Mouse (Mus musculus) spleen, postnatal 14 days (tissue): ENCODE data around the gene Cyba.

Source experiments
- DNase-seq, 2 experiments: peaks; one replicate each; pipeline ENCODE4 v3.0.0; 2021 to 2022; ENCODE audit warnings: low spot score in 2 of 2

Gene Cyba

DNA sequence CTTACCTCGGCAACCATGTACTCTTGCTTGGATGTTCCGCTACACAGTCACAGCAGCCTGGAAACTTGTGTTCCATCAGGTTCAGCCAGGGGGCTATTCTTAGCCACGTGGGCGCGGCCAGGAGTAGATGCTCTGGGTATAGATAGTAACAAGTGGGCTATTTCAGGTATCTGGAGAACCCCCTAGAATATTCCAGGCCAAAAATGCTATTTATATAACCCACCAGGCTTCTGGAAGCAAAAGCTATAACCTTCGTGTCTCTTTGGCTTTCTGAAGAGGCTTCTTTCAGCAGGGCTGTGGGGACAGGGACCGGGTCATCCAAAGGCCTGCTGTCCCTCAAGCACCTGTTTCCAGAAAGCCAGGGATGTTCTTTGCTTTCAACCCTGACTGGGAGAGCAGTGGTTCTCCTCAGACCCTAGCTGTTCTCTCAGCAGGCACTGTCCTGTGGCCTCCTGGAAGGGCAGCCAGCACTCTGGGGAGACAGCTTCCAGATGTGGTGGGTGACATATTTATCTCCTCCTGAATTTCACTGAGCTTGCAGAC, 18.5 kb upstream of the Cyba start:
- DNase-seq: no peak

DNA sequence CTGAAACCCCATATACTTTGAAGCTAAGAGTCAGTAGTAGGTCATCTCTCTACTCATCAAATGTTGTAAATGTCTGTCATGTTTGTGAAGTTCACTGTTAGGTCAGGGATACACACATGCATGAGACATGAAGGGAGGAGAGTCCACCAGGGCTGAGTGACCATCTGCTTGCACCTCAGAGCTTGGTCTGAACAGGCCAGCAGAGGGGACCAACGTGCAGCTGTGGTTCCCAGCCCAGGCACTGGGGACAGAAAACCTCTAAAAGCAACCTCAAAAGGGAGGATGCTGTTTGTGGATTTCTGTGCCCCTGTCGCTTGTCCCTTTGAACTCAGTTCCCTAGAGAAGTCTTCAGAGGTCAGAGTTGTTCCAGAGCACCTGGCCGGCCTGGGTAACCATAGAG, 12.5 kb upstream of the Cyba start:
- DNase-seq: no peak

DNA sequence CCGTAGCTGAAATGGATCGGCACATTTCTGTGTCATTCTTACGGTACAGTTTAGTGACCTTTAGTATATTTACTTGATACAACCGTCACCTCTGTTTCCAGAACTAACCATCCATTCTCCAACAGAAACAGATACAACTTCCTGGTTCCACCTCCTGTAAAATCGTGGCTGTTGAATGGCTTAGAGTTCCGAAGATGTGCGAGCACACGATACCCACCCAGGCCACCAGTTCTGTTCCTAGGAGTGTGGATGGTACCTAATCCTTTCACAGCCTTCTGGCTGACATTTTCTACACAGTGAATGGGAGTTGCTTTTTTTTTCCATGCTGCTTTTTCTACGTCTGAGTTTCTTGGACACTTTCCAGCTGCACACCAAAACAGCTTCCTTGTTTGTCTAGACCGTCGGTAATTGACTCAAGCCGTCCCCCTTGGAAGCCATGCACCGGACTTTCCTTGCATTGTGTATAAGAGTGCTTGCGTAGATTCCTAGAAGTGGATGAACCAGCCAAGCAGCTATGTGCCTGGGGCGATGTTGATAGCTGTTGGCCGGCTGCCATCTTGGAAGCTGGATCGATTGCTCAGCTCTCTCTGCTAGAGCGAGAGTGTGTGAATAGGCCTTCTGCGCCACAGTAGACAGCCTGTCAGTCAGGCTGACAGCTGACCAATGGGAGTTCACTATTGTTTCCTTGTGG, 11.5 kb upstream of the Cyba start:
- DNase-seq: peak; percentile 66 to 72

DNA sequence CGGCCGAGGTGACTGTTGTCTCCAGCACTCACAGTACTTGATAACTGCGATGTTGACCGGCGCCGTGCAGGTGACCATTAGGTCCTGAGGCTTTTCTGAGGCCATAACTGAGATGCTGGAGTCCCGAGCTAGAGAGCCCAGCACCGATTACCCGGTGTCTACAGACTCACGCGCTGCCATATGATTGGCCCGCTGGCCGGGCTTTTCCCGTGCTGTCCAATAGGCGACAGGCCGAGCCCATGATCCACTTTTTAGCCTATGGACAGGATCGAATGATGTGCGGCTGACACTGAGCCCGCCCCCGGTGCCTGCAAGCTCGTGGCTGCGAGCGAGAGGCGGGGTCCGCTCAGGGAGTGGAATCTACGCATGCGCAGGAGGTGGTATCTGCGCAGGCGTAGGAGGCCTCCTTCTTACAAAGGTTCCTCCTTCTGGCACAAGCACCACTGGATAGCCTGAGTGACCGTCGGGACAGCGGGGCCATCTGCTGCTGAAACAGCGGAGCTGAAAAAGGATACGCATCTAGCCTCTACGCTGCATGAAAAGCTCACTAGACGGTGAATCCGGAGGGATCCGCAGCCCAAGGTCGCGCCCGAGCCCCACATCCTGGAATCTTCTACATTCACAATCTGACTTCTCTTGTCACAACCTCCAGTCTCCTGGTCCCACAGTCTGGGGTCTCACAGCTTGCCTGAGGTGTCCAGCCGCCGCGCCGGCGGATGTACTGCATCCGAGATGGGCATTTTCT, 10.7 kb upstream of the Cyba start, which contains the start of gene Mvd:
Gene Mvd (minus strand): TSS at position 161 of the 745 bp plus-strand sequence.
- peak; percentile 94 to 96 for DNase-seq

DNA sequence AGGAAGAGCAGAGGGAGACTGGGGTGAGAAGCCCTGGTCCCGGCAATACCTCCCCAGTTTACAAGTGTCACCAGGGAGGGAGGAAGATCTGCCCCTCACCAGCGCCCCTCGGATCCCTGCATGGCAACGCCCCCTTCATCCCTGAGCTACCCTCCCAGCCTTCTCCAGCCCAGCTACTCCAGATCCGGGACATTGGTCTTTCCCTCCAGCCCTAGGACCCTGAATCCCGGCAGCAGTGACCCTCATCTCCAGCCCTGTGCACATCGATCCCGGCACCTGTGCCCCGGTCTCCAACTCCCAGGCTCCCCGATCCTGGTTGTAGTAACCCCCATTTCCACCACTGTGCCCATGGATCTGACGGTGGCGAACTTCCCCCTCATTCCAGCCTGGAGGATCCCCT, 10.1 kb upstream of the Cyba start:
- DNase-seq: no peak

DNA sequence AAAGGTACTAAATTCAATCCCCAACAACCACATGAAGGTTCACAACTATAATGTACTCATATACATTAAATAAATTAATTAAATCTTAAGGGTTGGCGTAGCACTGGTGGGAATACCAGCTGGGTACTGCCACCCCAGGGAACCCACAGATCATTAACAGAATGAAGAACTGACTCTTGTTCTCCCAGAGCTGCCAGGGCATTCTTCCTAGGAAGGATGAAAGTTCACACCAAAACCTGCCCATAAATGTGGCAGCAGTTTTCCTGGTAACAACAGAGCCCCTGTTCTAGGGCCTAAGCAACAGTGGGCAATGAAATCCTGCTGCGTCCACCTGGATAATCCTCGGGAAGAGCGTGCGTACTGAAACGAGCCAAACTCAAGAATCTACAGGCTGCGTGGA, 9.6 kb upstream of the Cyba start:
- DNase-seq: no peak

DNA sequence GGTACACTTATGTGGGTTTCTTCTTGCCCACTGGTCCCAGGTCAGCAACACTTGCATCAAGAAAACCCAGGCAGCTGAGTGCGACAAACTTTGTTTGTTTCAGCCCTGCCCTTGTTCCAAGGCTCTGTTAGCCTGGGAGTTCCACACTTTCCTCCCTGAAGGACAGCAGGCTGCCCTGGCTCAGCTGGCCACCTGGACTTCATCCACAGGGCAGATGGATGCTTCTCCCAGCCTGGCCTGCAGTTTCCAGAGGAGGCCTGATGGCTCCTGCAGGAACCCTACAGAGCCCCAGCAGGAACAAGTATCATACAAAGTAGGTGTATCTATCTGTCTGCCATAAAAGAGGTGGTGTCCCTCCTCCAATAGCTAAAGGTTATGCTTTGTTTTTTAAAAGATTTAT, 8.6 kb upstream of the Cyba start:
- no peak for DNase-seq

DNA sequence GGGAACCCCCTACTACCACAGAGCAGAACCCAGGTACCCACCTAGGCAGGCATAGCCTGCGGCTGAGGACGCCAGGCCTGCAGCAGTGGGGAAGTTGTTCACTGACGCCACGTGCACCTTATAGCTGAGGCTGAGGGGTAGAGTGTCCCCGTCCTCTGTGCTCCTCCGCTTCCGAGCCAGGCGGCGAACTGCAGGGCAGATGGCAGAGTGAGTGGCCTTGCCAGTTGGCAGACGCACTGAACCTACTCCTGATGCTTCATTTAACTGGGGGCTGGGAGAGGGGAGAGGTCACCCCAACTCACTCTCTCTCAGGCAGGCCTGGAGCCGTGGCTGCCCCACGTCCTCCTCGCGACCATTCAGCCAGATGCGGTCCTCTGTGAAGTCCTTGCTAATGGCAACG, 6.6 kb upstream of the Cyba start:
- DNase-seq: no peak

DNA sequence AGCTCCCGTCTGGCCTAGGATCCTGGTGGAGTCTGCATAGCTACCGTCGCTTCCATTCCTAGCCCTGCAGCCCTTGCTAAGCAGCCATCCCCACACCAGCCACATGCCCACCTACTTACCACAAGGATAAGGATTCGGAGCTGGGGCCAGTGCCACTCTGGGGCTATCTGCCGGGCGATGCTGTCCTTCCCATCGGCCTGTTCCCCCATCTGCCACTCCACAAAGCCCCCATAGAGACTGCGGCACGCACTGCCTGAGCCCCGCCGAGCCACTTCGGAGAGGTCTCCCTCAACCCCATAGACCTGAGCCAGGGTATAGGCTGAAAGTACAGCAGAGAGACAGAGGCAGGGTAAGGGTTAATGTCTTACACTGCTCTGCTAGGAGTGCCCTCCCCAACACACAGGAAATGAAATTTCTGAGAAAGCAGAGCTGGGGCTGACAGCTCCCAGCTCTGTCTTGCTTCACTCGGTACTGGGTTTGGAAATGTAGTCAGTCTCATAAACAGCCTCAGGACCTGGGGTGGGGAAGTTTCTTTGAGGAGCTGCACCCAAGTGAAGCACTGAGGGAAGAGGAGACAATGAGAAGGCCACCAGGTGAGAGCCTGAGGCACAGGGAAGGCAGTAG, 5.1 kb upstream of the Cyba start:
- DNase-seq: no peak

DNA sequence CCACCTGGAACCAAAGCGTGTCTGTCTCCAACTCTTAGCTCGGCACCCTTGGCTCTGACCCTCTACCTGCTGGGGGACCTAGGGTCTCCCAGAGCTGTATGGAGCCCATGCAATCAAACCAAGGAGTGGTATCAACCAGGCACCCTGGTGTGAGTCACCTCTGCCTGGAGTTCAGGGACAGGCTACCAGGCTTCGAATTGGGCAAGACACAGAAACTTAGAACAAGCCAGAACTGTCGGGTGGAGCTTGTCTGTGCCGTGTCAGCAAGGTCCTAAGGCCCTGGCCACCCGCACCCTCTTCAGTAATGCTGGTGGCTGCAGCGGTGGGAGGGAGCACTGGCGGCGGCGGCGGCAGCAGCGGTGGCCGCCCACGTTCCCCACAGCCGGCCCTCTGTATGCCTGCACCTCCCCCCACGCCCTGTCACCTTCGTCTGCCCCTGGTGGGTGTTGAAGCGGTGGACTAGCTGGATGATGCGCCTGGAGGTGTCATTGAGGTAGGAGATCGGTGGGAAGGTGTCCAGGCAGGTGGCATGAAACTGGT, 3.9 kb upstream of the Cyba start:
- DNase-seq: no peak

DNA sequence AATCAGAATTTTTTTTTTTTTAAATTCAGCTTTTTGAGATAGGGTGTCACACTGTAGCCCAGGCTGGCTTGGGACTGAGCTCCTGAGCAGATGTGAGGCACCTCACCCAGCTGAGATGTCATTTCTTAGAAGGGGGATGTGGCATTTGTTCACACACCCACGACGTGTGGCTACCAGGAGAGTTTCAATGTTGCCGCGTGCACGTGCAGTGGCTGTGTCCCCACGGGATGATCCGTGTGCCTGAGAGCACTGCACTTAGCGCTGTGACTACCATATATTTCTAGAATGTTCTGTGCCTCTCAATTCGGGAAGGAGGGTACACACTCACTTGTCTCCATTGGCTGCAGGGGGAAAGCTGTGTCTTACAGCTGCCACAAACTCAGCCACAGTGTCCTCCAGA, 3.4 kb upstream of the Cyba start:
- no peak for DNase-seq

DNA sequence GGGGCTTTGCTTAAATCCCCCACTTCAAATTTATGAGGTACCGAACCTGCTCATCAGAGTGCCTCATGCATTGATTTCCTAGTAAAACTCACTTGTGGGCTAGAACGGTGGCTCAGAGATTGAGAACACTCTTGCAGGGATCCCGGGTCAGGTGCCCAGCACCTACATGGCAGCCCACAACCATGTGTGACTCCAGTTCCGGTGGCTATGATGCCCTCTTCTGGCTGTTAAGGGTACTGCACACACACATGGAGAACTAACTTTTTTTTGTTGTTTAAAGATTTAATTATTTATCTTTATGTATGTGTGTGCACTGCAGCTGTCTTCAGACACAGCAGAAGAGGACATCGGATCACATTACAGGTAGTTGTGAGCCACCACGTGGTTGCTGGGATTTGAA, 2.6 kb upstream of the Cyba start:
- DNase-seq: no peak

DNA sequence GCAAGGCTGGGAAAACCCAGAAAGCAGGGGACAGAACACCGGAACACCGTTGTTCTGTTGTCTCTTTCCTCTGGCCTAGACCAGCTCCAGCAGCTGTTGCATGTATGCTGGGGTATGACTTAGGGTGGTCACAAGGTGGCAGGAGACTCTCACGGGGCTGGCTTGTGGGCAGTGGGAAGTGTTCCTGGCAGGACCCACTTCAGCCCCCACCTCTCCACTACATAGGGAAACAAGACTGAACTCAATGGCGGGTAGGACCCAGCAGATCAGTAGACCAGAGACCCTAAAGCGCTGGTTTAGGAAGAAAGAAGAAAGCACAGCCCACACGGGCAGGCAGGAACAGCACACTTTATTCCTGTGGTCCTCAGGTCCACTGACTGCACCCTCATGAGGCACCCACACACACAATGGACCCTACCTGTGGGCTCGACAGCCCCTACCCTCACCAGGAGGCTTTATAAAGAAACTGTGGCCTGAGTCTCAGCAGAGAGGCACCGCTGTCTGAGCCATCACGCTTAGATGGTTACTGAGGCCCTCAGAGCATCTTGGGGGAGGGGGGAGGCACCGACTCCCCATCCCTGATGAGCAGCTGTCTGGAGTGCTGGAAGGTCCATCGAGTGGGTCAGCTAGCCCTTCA, 657 bp upstream of the Cyba start:
- no peak for DNase-seq

DNA sequence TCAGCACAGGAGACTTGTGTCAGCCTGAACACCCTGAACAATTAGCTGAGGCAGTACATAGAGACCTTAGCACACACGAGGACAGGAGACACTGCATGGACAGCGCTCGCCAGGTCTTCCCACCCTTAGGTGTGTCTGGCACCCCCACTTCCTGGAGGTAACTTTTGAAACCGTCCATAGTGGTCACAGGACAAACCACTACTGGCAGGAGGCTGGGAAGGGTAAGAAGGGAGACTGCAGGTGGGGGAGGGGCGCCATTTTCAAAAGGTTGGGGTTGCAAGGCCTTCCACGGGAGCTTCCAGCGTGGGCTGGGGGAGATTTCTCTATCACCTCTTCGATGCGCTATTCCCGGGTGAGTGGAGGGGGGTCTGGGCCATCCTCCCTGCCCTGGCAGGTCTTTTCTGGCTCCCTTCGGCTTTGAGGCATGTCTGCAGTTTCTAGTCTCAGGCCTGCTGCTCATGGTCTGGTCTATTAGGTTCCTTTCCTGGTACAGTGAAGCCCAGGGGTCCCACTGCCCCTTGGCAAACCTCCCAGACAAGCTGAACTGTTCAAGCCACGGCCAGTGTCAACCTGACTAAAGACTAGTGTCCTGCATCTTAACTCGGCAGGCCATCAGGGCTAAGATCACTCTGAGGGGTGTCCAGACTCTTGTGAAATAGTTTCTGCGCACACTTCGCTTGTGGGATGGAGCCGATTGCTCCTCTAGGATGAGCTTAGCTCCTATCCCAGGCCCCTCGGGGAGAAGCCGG, 862 bp downstream of the Cyba start:
- DNase-seq: peak in 1 of 2 experiments; percentile 23

DNA sequence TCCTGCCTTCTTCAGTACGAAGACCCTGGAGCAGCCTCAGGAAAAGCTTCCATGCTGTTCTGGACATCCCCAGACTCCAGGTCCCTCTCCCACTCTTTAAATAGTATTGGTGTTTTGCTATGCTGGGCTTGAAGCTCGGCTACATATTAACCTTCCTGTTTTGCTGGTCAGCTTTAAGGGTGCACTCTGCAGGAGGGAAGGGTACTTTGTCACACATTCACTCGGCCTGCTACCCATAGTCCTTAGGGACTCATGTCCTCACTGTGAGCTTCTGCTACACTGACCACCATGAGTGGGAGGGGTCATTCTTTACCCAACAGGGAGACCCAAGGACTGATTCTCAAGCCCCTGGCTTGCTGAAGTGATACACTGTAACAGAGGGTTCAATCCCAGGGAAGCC, 2.1 kb downstream of the Cyba start:
- DNase-seq: no peak

DNA sequence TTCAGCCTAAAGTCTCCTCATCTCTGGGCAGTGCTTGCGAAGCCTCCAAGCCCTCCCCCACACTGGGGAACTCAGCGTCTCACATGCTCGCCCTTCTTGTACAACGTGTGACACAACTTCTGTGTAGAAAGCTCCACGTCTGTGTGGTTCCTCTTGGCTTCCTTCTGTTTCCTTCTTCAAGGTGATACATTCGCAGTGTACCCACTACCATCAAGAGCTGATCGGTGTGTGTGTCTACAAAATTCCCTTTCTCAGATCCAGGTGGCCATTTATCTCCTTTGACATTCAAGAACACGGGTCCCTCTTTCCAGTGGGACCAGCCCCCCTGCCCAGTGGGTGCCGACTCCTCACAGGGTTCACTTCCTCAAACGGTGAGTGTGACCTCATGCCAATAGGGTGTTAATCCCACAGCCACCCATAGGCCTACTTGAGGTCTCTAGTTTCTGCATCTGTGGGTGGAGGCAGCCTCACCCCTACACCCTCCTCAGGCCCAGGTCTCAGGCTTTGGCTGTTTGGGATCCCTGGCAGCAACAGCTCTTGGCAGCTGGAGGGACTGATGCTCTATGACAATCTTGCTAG, 2.6 kb downstream of the Cyba start:
- DNase-seq: peak in 1 of 2 experiments; percentile 37

DNA sequence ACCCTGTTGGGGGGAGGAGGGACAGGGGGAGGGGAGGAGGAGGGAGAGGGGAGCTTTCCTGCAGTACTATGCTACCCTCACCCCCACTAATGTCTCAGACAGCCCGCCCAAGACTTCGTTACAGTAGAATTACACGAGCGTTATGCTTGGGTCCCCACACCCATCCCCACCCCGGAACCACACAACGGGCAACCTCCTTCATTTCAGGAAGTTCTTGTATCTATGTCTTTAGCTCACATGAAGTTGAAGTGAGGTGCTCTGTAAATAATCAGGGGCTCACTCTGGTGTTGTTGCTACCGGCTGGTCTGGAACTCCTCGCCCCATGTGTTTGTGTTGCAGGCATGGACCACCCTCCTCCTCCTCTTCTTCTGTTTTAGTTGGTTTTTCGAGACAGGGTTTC, 4.6 kb downstream of the Cyba start:
- peak in 1 of 2 experiments; percentile 19 for DNase-seq

DNA sequence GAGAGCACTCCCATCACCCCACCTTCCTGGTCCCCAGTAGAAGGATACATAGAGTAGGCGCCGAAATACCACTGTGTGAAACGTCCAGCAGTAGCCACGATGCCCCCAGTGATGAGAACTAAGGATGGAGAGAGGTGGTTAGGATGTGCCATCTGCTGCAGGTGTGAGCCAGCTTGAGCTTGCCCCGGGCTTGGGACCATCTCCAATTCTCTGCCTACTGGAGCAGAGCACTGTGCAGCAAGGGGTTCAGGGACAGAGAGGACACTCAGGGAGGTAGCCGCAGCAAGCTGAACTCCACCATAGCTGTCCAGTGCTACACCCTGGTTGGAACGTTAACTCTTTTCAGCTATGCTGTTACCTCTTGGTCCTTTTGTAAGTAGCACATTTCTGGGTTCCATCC, 5.1 kb downstream of the Cyba start:
- no peak for DNase-seq

DNA sequence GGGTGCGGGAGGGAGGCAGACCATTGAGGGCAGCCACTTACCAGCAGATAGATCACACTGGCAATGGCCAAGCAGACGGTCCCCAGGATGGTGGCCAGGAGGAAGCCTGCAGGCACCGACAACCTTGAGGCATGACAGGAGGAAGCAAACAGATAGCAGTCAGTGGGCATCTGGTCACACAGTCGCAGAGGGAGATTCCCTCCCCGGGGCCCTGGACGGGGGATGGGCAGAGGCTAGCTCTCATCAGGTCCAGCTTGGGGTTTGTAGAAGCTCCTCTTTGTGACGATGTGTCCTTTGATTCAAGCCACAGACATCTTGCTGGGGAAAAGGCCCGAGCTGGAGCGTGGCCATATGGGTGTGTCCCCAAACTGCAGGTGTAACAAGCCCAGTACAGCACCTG, 6.6 kb downstream of the Cyba start:
- no peak for DNase-seq

DNA sequence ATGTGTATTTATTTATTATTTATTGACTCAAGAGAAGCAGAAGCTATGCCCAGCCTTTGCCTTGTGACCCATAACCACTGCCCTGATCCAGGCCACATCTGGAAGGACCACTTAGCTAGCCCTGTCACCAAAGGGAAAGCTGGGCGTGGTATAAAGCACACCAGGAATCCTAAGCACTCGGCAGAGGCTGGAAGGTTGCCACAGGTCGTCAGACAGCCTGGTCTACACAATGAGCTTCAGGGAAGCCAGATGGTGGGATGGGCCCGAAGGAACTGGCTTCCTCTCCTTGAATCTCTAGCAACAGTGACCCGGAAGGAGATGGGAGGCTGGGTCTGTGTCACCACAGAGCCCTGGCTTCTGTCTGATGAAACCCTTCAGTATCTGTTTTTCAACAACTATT, 9.1 kb downstream of the Cyba start:
- no peak for DNase-seq

DNA sequence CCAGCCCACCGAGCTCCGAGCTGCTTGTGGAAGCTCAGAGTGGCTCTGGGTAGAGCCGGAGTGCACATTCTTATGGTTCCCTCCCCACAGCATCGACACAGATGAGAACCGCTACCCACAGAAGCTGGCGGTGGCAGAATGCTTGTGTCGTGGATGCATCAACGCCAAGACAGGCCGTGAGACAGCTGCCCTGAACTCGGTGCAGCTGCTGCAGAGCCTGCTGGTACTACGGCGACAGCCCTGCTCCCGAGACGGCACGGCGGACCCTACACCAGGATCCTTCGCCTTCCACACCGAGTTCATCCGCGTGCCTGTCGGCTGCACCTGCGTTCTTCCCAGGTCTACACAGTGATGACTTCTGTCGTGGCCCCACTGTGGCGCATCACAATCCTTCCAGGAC, 9.5 kb downstream of the Cyba start:
- DNase-seq: no peak
